Mouse (Mus musculus): ENCODE data around the gene AC124108.1.

DNA sequence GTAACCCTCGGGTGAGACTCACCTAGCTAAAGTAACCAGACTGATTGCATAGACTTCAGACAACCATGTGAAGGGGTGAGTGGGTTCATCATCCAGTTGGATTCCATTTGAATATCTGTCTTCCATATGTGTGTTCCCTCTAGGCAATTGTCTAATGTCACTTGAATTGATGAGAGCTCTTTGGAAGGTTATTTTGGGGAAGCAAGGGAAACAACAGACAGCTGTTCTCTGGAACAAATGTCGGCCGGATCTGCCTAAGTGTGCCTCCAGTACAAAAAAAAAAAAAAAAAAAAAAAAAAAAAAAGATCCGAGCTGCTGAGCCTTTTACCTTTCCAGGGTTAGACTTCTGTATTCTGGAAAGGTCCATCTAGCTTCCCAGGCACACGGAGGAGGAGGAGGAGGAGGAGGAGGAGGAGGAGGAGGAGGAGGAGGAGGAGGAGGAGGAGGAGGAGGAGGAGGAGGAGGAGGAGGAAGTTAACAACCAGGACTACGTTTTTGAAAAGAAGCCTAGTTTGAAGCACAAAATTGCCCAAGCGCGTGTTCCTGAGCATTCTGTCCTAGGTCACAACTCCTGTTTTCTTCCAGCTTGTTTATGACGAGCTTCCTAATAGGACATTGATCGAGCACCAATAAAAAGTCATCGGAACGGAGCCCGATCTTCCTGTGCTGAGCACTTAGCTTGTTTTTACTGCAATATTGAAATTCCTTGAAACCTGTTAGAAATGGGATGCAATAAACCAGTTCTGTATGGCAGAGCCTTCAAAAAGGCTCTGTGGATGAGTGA is 35.2 kb downstream of the AC124108.1 start:
- TF ChIP-seq ZC3H11A (IDR thresholded peaks at IDR 0.05; ENCODE audit: borderline replicate concordance, low read depth, low read length) (no peak), HCFC1 (IDR thresholded peaks at IDR 0.05; ENCODE audit: borderline replicate concordance, insufficient read depth, low read length) (no peak), CHD2 (IDR thresholded peaks at IDR 0.05; ENCODE audit: low read depth, low read length) (no peak)
